In the genomic region with DNA sequence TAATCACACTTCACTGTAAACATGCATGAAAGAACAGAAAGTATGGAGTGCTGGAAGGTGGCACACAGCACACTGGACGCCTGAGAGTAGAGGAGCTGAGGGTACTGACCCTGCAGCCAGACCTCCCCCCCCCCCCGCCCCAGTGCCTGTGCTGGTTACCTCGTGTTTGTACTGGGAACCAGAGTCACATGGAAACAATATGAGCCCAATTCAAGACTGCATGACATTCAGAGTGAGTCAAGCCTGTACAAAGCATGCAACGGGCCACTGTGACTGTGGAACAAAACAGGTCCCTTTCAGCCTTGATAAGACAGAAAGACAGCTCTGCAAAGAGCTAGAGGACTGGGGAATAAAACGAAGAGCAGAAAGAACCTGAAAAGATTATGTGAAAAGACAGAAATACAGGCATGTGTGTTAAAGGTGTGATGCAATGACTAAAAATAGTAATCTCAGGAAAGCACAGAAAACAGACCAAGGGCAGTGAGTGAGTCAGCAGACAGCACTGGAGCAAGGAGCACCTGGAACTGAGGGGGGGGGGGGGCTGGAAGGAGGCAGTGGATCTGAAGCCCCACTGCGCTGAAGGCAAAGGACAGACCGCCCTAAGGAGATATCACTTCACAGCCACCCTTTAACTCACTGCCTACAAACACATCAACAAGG, we compare ENCODE assay signal across 11 mouse cellular contexts.
A peak's percentile ranks its signal among the peaks of the same experiment; 100 is the strongest.
DNase-seq lines count a peak whose midpoint lies in the region; ATAC-seq and TF ChIP-seq lines count a peak whose summit lies in the region.
"Had no signal": no experiment of that assay in that cellular context is flagged by ENCODE, and none has a peak within 500 bp of the region (broad histone marks: within the 10 kb centered on the region; RNA-seq: fewer than 3 reads in every experiment).

No protein-coding gene starts in this region.

- no peaks in the 10 kb centered on the region for H3K36me3 ChIP-seq in kidney, adult 2 months (ENCODE audit: control insufficient read depth, insufficient read depth, low read length)
- peaks cover 61% of the 10 kb centered on the region for H3K36me3 ChIP-seq in G1E (replicated peaks)
- no peaks in the 10 kb centered on the region for H3K36me3 ChIP-seq in liver, embryonic 15.5 days (replicated peaks)
- H3K36me3 ChIP-seq: neural tube, embryonic 15.5 days had no signal

- H3K9ac ChIP-seq in liver, embryonic 15.5 days, result no peak overlapping the region
- H3K9ac ChIP-seq: neural tube, embryonic 15.5 days had no signal

- DNase-seq in kidney, adult 2 months, result no peak
- DNase-seq in kidney, adult 8-10 months, result no peak
- no peak for DNase-seq in G1E (ENCODE audit: low spot score)
- peak; percentile 52 for DNase-seq in adipocyte (ENCODE audit: low spot score)
- no peak for DNase-seq in lung, adult 2 months
- DNase-seq in gastrocnemius, postnatal 14 days, result no peak
- DNase-seq: cerebellum, adult 11 months; kidney, postnatal 4 days had no signal

- intact Hi-C loops in gastrocnemius, postnatal 14 days (cut with DNase I; ENCODE audit: low total_unique reads), result no loop called here

- peaks cover 17% of the 10 kb centered on the region for H3K4me1 ChIP-seq in kidney, adult 2 months (ENCODE audit: control insufficient read depth, insufficient read depth, low read length)
- H3K4me1 ChIP-seq in G1E (ENCODE audit: insufficient read depth, low read depth, low read length), result peaks cover 75% of the 10 kb centered on the region
- peaks cover 65% of the 10 kb centered on the region for H3K4me1 ChIP-seq in liver, embryonic 15.5 days (replicated peaks)
- H3K4me1 ChIP-seq in lung, adult 2 months (ENCODE audit: control insufficient read depth, insufficient read depth, low read length), result peaks cover 16% of the 10 kb centered on the region

- no peak for TF ChIP-seq POLR2A in kidney, adult 2 months (IDR thresholded peaks at IDR 0.05; ENCODE audit: low read depth, low read length)
- TF ChIP-seq POLR2A in lung, adult 2 months (IDR thresholded peaks at IDR 0.05; ENCODE audit: borderline replicate concordance, extremely low read depth, low read depth, low read length), result no peak

- H3K27me3 ChIP-seq in kidney, adult 2 months (replicated peaks; ENCODE audit: control insufficient read depth, insufficient read depth, low read length), result no peaks in the 10 kb centered on the region
- no peaks in the 10 kb centered on the region for H3K27me3 ChIP-seq in G1E (ENCODE audit: insufficient read depth, low read length)
- no peaks in the 10 kb centered on the region for H3K27me3 ChIP-seq in liver, embryonic 15.5 days
- H3K27me3 ChIP-seq: neural tube, embryonic 15.5 days had no signal

- WGBS in kidney, adult 2 months, result 41% methylated on average over 7 of the region's 7 CpGs
- WGBS in liver, embryonic 15.5 days (ENCODE audit: insufficient replicate concordance), result 35% methylated on average over 7 of the region's 7 CpGs
- 55% methylated on average over 7 of the region's 7 CpGs for WGBS in lung, adult 2 months

- H3K27ac ChIP-seq in kidney, adult 2 months (ENCODE audit: insufficient read depth, low read depth, low read length), result peak overlapping the region; percentile 36; the same call in 1 of the 2 replicates
- H3K27ac ChIP-seq in liver, embryonic 15.5 days (replicated peaks), result no peak overlapping the region
- H3K27ac ChIP-seq: neural tube, embryonic 15.5 days had no signal

- no peak for TF ChIP-seq CTCF in kidney, adult 2 months (conservative IDR thresholded peaks at IDR 0.05; ENCODE audit: insufficient read depth, insufficient read length, low read depth, low read length)
- TF ChIP-seq CTCF in G1E (IDR thresholded peaks at IDR 0.05; ENCODE audit: low read depth, low read length), result no peak
- no peak for TF ChIP-seq CTCF in lung, adult 2 months (IDR thresholded peaks at IDR 0.05; ENCODE audit: insufficient read depth, low read length)

- H3K4me2 ChIP-seq in liver, embryonic 15.5 days, result peak overlapping the region; percentile 8; the same call in 1 of the 2 replicates
- H3K4me2 ChIP-seq: neural tube, embryonic 15.5 days had no signal

- H3K9me3 ChIP-seq in G1E (replicated peaks), result no peaks in the 10 kb centered on the region
- H3K9me3 ChIP-seq in liver, embryonic 15.5 days (replicated peaks), result no peaks in the 10 kb centered on the region
- H3K9me3 ChIP-seq: neural tube, embryonic 15.5 days had no signal

- H3K4me3 ChIP-seq in kidney, adult 2 months (ENCODE audit: insufficient read depth, low read depth, low read length), result no peak overlapping the region
- H3K4me3 ChIP-seq in G1E (ENCODE audit: low read depth, low read length), result peak overlapping the region; percentile 15; the same call in 1 of the 2 replicates
- H3K4me3 ChIP-seq in liver, embryonic 15.5 days (replicated peaks), result no peak overlapping the region
- H3K4me3 ChIP-seq in lung, adult 2 months (replicated peaks; ENCODE audit: extremely low read depth, low read depth, low read length), result no peak overlapping the region
- H3K4me3 ChIP-seq: erythroblast, embryonic 14.5 days; neural tube, embryonic 15.5 days had no signal

- ATAC-seq in G1E (ENCODE audit: extremely low read depth, insufficient number of reproducible peaks, low FRiP score, poor library complexity, severe bottlenecking), result no peak
- no peak for ATAC-seq in liver, embryonic 15.5 days (ENCODE audit: insufficient read depth)
